Mouse (Mus musculus): Measurements from ENCODE around the gene Akr1cl.

GRCm38 (mm10) chr1:65039679-65040078 lies 7.1 kb upstream of the Akr1cl start:
- TF ChIP-seq POLR2A (IDR thresholded peaks at IDR 0.05; ENCODE audit: insufficient read depth, low read depth, low read length) (no peak), CTCF (IDR thresholded peaks at IDR 0.05; ENCODE audit: insufficient read depth, low read depth, low read length) (no peak)
